8 mouse cellular contexts compared by ENCODE assay signal in the genomic region with DNA sequence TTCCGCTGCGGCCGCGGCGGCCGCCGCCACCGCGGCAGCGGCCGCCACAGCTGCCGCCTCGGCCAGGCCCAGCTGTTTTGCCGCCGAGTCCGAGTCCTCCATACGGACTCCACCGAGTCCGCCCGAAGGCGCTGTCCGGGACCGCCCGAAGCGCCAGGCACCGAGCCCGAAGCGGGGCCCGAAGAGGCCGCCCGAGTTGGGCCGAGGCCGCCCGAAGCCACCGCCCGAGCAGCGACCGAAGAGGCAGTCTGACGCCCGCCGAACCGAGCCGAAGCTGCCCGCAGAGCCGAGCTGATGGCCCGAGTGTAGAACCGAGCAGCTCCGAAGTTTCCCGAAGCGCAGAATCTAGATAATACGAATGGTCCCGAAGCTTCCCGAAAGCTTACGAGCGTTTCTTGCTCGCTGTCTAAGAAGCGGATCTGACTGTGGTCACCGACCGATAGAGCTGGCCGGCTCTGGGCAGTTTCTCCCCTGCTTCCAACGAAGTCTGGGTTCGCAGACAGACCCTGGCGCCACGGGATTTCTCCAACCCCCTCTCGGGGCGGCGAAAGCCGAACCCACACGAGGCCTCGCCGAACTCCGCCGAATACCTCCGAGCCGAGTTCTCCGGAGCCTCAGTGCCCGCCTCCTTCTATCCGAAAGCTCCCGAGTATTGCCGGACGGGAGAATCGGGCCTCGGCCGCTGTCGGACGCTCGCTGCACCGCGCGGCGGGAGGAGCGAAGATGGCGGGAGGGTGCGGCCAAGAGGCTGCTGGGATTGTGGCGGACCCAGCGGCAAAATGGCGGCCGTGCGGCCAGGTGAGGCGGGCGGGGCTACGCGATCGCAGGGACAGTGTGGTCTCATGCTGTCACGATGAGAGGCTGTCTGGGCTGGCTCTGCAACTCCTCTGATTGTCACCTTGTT. TPM values are rescaled to one million over a fixed set of nuclear protein-coding genes. Genes with fewer than 3 reads are reported as not detected.
DNase-seq lines count a peak whose midpoint lies in the region; ATAC-seq and TF ChIP-seq lines count a peak whose summit lies in the region.

A gene (minus strand): TSS at position 222 of the 904 bp plus-strand sequence.
A gene (plus strand): TSS at position 271 of the 904 bp plus-strand sequence.

- H3K27me3 ChIP-seq in erythroblast, embryonic 14.5 days (ENCODE audit: control insufficient read depth), result 0 out of 2 replicates have a peak, but pooled peaks cover 2% of the 10 kb centered on the region
- no peaks in the 10 kb centered on the region for H3K27me3 ChIP-seq in heart, embryonic 11.5 days (ENCODE audit: control insufficient read depth, insufficient read depth, low read length)
- no peaks in the 10 kb centered on the region for H3K27me3 ChIP-seq in kidney, embryonic 16.5 days (ENCODE audit: insufficient read depth, low read length)
- H3K27me3 ChIP-seq in liver, adult 2 months (ENCODE audit: control insufficient read depth, insufficient read depth, low read length), result no peaks in the 10 kb centered on the region
- no peaks in the 10 kb centered on the region for H3K27me3 ChIP-seq in myocyte (ENCODE audit: control insufficient read depth, insufficient read depth, insufficient read length)
- no peaks in the 10 kb centered on the region for H3K27me3 ChIP-seq in splenic B cell, adult 2 months (ENCODE audit: control insufficient read depth, insufficient read depth, low read length, poor library complexity, severe bottlenecking)

- TF ChIP-seq CTCF in brain, embryonic 14.5 days (IDR thresholded peaks at IDR 0.05; ENCODE audit: borderline replicate concordance, extremely low read depth, insufficient read depth, insufficient read length), result no peak
- no peak for TF ChIP-seq CTCF in liver, adult 2 months (IDR thresholded peaks at IDR 0.05; ENCODE audit: low read depth, low read length)

- peaks cover 43% of the 10 kb centered on the region for H3K36me3 ChIP-seq in erythroblast, embryonic 14.5 days (ENCODE audit: control insufficient read depth)
- peaks cover 10% of the 10 kb centered on the region for H3K36me3 ChIP-seq in heart, embryonic 11.5 days (ENCODE audit: control insufficient read depth, insufficient read depth, low read length)
- H3K36me3 ChIP-seq in kidney, embryonic 16.5 days (ENCODE audit: insufficient read depth, low read length), result peaks cover 13% of the 10 kb centered on the region
- H3K36me3 ChIP-seq in liver, adult 2 months (ENCODE audit: control insufficient read depth, insufficient read depth, low read length), result peaks cover 2% of the 10 kb centered on the region
- H3K36me3 ChIP-seq in myocyte (ENCODE audit: control insufficient read depth, insufficient read depth), result peaks cover 5% of the 10 kb centered on the region
- peaks cover 5% of the 10 kb centered on the region for H3K36me3 ChIP-seq in splenic B cell, adult 2 months (ENCODE audit: control insufficient read depth, insufficient read depth, low read length, poor library complexity, severe bottlenecking)

- H3K4me3 ChIP-seq in erythroblast, embryonic 14.5 days (replicated peaks), result peak within 1 kb of the TSS; percentile 85
- H3K4me3 ChIP-seq in heart, embryonic 11.5 days (ENCODE audit: low read depth, low read length), result peak within 1 kb of the TSS; percentile 73
- H3K4me3 ChIP-seq in kidney, embryonic 16.5 days (ENCODE audit: low read length), result peak within 1 kb of the TSS; percentile 69
- peak within 1 kb of the TSS; percentile 73 for H3K4me3 ChIP-seq in liver, adult 2 months (ENCODE audit: insufficient read depth, low read depth, low read length)
- peak within 1 kb of the TSS; percentile 89 for H3K4me3 ChIP-seq in myocyte

- peak within 1 kb of the TSS; percentile 98 for H3K4me2 ChIP-seq in heart, embryonic 11.5 days
- H3K4me2 ChIP-seq in kidney, embryonic 16.5 days (replicated peaks; ENCODE audit: low read depth, low read length), result peak within 1 kb of the TSS; percentile 82
- H3K4me2 ChIP-seq in myocyte (ENCODE audit: low read depth), result peak within 1 kb of the TSS; percentile 94

- peak; percentile 93 for TF ChIP-seq POLR2A in brain, embryonic 14.5 days (IDR thresholded peaks at IDR 0.05; ENCODE audit: borderline replicate concordance, extremely low read depth, insufficient read depth, insufficient read length, poor library complexity, severe bottlenecking)
- peak; percentile 90 for TF ChIP-seq POLR2A in liver, adult 2 months (IDR thresholded peaks at IDR 0.05; ENCODE audit: extremely low read depth, insufficient read depth, low read length)
- TF ChIP-seq POLR2A in myocyte (IDR thresholded peaks at IDR 0.05; ENCODE audit: insufficient read length, low read depth), result peak; percentile 95

- peak; percentile 92 for ATAC-seq in heart, embryonic 11.5 days (replicated peaks; ENCODE audit: insufficient number of reproducible peaks, low FRiP score, low TSS enrichment)
- peak; percentile 96 for ATAC-seq in kidney, embryonic 16.5 days (ENCODE audit: low FRiP score, low TSS enrichment)

- no peaks in the 10 kb centered on the region for H3K9me3 ChIP-seq in erythroblast, embryonic 14.5 days (ENCODE audit: control insufficient read depth, low read length)
- no peaks in the 10 kb centered on the region for H3K9me3 ChIP-seq in heart, embryonic 11.5 days (replicated peaks; ENCODE audit: control insufficient read depth, low read length)
- no peaks in the 10 kb centered on the region for H3K9me3 ChIP-seq in kidney, embryonic 16.5 days (ENCODE audit: low read length)

- peak within 1 kb of the TSS; percentile 100 for H3K27ac ChIP-seq in heart, embryonic 11.5 days (ENCODE audit: low read depth, low read length)
- H3K27ac ChIP-seq in kidney, embryonic 16.5 days (ENCODE audit: low read length), result peak within 1 kb of the TSS; percentile 100
- peak within 1 kb of the TSS; percentile 96 for H3K27ac ChIP-seq in liver, adult 2 months (replicated peaks; ENCODE audit: insufficient read depth, low read depth, low read length)

- peak; percentile 96 for DNase-seq in B cell, adult 2 months
- DNase-seq in brain, embryonic 14.5 days (ENCODE audit: low read depth), result peak; percentile 99
- DNase-seq in liver, adult 2 months (ENCODE audit: extremely low read depth, low read depth, low spot score), result peak; percentile 86
- peak; percentile 99 for DNase-seq in splenic B cell, adult 2 months (ENCODE audit: low read depth, low spot score)

- peak within 1 kb of the TSS; percentile 98 for H3K9ac ChIP-seq in heart, embryonic 11.5 days (ENCODE audit: low read depth, low read length)
- peak within 1 kb of the TSS; percentile 95 for H3K9ac ChIP-seq in kidney, embryonic 16.5 days (replicated peaks; ENCODE audit: low read length)
- peak within 1 kb of the TSS; percentile 89 for H3K9ac ChIP-seq in liver, adult 2 months (ENCODE audit: low read depth, low read length)

- under 1% methylated on average over 105 of the region's 105 CpGs for WGBS in heart, embryonic 11.5 days (ENCODE audit: insufficient replicate concordance)
- under 1% methylated on average over 105 of the region's 105 CpGs for WGBS in kidney, embryonic 16.5 days
- WGBS in liver, adult 2 months, result under 1% methylated on average over 105 of the region's 105 CpGs

- H3ac ChIP-seq in myocyte (ENCODE audit: control insufficient read depth, insufficient read length), result peak within 1 kb of the TSS; percentile 51

- H3K4me1 ChIP-seq in erythroblast, embryonic 14.5 days (ENCODE audit: control insufficient read depth), result peaks cover 51% of the 10 kb centered on the region
- H3K4me1 ChIP-seq in heart, embryonic 11.5 days (ENCODE audit: control insufficient read depth, insufficient read depth, low read length), result peaks cover 12% of the 10 kb centered on the region
- peaks cover 28% of the 10 kb centered on the region for H3K4me1 ChIP-seq in kidney, embryonic 16.5 days (ENCODE audit: insufficient read depth, low read length)
- H3K4me1 ChIP-seq in liver, adult 2 months (ENCODE audit: control insufficient read depth, insufficient read depth, low read length), result peaks cover 15% of the 10 kb centered on the region

- peaks cover 14% of the 10 kb centered on the region for H3K79me2 ChIP-seq in liver, adult 2 months (ENCODE audit: control insufficient read depth, insufficient read depth, low read length)
- peaks cover 26% of the 10 kb centered on the region for H3K79me2 ChIP-seq in myocyte (ENCODE audit: control insufficient read depth, insufficient read depth)

TF ChIP-seq in myocyte, 11 proteins besides CTCF, POLR2A, EP300 and RAD21:
- no peak for TF ChIP-seq TCF12 (IDR thresholded peaks at IDR 0.05; ENCODE audit: insufficient read depth, poor library complexity, severe bottlenecking)
- TF ChIP-seq MYOD1 (IDR thresholded peaks at IDR 0.05; ENCODE audit: control insufficient read depth in 1 of 3, insufficient read length in 2 of 3, low read depth in 2 of 3), result peak in 1 of 3 experiments; percentile 61
- TF ChIP-seq POLR2AphosphoS2 (IDR thresholded peaks at IDR 0.05; ENCODE audit: insufficient read length, low read depth), result peak; percentile 68
- TF ChIP-seq TCF3 (IDR thresholded peaks at IDR 0.05; ENCODE audit: insufficient read length, low read depth), result no peak
- no peak for TF ChIP-seq MAX (IDR thresholded peaks at IDR 0.05; ENCODE audit: low read depth)
- no peak for TF ChIP-seq CEBPB (IDR thresholded peaks at IDR 0.05; ENCODE audit: insufficient read depth, poor library complexity, severe bottlenecking)
- TF ChIP-seq E2F4 (IDR thresholded peaks at IDR 0.05; ENCODE audit: insufficient read depth), result peak; percentile 50
- no peak for TF ChIP-seq USF1 (IDR thresholded peaks at IDR 0.05; ENCODE audit: low read depth)
- TF ChIP-seq MYOG (IDR thresholded peaks at IDR 0.05; ENCODE audit: control insufficient read depth in 1 of 3, insufficient read depth in 1 of 3, insufficient read length in 2 of 3, low read depth in 2 of 3), result peak in 2 of 3 experiments; percentile 14 to 64
- peak; percentile 52 for TF ChIP-seq REST (IDR thresholded peaks at IDR 0.05; ENCODE audit: insufficient read depth, insufficient read length)
- no peak for TF ChIP-seq SRF (IDR thresholded peaks at IDR 0.05; ENCODE audit: control insufficient read depth, insufficient read length, low read depth)

RNA-seq across cellular contexts. Expression of the first gene that starts in this region (rescaled TPM):
- 43.3 and 82.1 TPM in 2 replicates for polyA plus RNA-seq in brain, embryonic 14.5 days (2012; rRNA removed)
- 7.6 and 8.1 TPM in 2 replicates for polyA plus RNA-seq in erythroblast, embryonic 14.5 days (2012)
- polyA plus RNA-seq in heart, embryonic 11.5 days (2014; fragmentation: Nextera tagmentation; extraction: Ambion mirVana), result 40.2 and 42.5 TPM in 2 replicates
- polyA plus RNA-seq in kidney, embryonic 16.5 days (2015; fragmentation: Nextera tagmentation; extraction: Ambion mirVana), result 77.4 and 87.5 TPM in 2 replicates
- 3.1 and 5.8 TPM in 2 replicates for total RNA-seq in liver, adult 2 months (2014; rRNA removed)
- 6.9 and 7.8 TPM in 2 replicates for polyA plus RNA-seq in liver, adult 2 months (2012; rRNA removed)
- polyA plus RNA-seq in myocyte (2012; fragmentation: generic; extraction: Trizol), result 11.8 TPM

RNA-seq across cellular contexts. Expression of the second gene that starts in this region (rescaled TPM):
- 62.2 and 84.7 TPM in 2 replicates for polyA plus RNA-seq in brain, embryonic 14.5 days (2012; rRNA removed)
- 4.6 TPM in 2 replicates for polyA plus RNA-seq in erythroblast, embryonic 14.5 days (2012)
- 17.9 and 23.6 TPM in 2 replicates for polyA plus RNA-seq in heart, embryonic 11.5 days (2014; fragmentation: Nextera tagmentation; extraction: Ambion mirVana)
- polyA plus RNA-seq in kidney, embryonic 16.5 days (2015; fragmentation: Nextera tagmentation; extraction: Ambion mirVana), result 49.3 and 59.8 TPM in 2 replicates
- 8.9 and 10.3 TPM in 2 replicates for total RNA-seq in liver, adult 2 months (2014; rRNA removed)
- 14.3 and 20.9 TPM in 2 replicates for polyA plus RNA-seq in liver, adult 2 months (2012; rRNA removed)
- polyA plus RNA-seq in myocyte (2012; fragmentation: generic; extraction: Trizol), result 12.5 TPM

Comparison
In these comparisons a context has a peak if more than half of its experiments do, and no peak if none do; other contexts are left out.
1. Peak in every context shown above with its lines: DNase-seq, ATAC-seq, H3K4me3 ChIP-seq and H3K27ac ChIP-seq.